Mouse (Mus musculus): Measurements from ENCODE around the gene Nrp2.
A peak's percentile ranks its signal among the peaks of the same experiment; 100 is the strongest.

Nrp2 gene

GRCm38 (mm10) chr1:62703158-62704116 lies at the start of gene Nrp2:
Gene Nrp2, plus strand, starts transcription at chr1:62703285.
- peak; percentile 84 for DNase-seq

DNA sequence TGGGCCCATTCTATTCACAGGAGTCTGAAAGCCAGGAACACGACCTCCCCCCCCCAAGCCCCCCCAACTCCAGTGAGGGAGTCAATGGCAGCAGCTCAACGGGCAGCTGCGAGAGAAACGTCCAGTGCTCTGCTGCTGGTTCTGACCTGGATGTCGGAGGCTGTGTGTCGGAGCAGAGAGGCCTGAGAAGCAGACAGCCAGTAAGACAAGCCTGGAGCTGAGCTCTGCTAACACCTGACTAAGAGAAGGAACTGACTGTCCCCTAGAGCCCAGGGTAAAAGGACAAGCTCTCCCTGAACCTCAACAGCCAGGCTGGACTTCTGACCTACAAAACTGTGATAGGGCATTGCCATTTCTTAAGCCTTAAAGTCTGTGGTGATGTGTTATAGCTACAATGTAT lies 48.6 kb upstream of the Nrp2 start:
- DNase-seq: no peak

DNA sequence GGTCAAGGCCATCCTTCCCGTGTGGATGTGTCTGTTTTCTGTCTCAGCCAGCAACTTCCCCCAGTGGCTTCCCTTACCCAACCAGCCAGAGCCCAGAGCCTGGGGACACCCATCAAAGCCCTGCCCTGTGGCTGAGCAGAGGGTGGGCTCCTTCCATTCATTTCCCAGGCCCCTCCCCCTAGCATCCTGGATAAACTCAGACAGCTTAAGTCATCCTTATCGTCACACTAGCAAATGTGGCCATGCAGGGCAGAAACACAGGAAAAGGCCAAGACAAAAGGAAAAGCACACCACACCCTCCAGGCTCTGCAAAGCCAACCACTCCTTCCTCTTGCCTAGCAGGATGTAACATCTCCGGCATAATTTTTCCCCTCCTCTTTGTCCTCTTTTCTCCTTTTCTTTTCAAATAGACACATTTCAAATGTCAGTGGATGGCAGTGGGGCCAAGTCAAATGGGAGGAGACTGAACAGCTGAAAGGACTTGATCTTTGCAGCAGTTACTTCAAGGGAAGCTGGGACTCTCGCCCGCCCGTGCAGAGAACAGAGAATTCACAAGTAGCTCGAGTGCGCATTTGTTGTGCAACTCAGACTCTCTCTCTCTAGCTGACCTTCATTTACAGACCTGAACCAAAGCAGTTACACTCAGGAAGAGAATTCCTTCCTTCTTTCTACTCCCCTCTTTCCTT lies 38.0 kb upstream of the Nrp2 start:
- peak; percentile 29 for DNase-seq

DNA sequence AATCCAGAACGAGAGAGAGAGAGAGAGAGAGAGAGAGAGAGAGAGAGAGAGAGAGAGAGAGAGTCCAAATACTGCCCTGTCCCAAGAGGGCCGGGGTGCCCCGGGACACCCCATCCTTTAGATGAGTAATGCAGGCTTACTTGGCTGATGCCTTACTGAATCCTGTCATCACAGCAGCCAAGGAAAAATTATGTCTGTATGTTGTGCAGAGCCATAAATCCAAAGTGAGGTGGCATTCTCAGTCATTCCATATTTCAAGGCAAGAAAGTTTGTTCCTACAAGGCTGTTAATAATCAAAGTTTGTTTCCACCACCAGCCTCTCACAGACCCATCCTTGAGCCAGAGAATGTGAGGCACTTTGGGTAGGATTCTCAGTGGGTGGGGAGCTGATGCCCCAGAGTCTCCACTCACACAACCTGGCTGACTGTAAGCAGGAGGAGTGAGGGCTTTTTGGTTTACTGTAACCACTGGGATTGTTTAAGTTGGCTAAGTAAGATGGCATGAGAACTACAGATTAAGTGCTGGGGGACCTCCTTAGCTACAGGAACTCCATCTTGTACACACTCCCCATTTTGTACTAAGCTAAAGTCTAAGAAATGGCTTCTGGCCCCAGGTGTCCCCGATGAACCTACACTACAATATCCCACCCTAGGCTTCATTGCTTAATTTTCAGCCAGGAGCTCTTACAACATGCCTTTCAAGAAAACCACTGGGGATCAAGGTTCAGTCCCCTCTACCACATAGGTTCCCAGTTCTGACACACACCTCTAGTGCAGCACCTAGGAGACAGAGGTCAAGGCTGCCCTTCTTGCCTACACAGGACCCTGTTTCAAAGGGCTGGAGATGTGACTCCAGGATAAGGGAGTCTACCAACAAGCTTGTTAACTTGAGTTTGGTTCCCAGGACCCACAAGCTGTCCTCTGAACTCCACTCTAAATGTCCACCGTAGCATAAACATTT lies 37.0 kb upstream of the Nrp2 start:
- DNase-seq: no peak

DNA sequence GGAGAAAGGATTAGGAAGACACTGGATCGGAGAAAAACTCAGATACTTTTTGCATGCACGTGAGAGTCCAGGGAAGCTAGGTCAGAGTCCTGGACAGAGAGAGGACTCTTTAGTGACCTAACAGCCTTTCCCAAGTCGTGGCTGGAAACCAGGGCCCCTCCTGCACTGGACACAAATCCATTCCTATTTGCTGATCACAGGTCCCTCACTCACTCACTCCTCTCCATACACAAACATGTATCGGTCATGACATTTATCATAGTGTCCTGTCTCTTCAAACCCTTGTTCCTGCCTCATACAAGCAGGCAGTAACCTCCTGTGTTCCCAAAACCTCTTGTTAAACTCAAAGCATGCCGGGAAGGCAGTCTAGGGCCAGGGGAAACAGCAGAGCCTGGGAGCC lies 36.3 kb upstream of the Nrp2 start:
- DNase-seq: no peak

- no peak for DNase-seq
Observed at GRCm38 (mm10) chr1:62678611-62679344, 24.3 kb upstream of the Nrp2 start.

DNA sequence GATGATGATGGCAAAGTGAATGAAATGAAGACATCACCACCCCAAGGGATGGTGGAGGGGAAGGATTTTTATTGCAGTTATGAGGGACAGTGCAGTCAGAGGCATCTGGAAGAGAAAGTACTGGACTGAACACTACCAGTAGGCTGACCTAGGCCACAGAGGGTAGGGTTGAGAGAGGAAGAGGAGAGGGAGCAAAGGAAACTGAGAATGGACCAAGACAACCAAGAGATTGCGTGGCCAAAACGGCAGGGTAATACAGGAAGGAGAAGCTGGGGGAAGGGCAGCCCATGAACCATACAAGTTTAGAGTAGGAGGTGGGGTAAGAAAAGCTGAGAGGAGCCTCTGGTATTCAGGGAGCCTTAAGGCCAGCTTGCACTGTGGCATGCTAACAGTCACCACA lies 23.6 kb upstream of the Nrp2 start:
- no peak for DNase-seq

DNA sequence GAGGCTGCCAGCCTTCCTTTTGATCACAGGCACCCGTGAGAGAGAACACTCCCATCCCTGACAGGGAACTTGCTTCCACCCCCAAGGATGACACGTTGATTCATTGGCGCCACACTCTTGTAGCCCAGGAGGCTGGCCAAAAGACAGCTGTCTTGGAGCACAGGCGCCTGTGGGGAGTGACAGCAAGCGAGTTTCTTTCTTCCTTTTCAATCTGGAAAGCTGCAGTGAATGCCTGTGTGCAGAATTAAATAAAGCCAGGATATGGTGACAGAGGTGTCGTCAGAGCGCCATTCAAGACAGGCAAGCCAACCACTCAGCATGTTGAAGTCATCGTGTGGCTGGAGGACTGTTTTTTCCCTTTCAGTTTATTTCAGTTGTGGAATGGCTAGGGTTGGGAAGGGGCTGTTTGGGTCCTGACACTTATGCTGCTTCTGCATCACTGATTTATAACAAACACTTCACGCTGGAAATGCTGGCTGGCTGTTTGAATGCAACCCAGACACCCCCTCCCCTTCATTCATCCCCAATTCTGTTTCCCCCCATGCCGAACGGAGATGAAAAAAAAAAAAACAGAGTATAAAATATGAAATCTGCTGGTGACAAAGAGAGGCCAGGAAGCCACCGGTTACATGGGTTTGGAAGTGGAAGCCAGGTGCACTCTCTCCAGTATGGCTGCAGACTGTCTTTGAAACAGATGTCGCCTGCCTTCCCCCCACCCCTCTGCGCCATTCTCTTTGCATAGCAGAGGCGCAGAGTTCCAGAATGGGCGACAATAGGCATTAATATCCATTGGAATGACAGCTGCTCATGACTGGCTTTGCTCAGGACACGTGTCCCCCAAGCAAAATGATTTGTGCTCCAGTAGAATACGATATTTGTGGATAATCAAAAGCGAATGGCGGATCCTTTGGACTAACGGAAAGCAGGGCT lies 20.4 kb upstream of the Nrp2 start:
- no peak for DNase-seq

- DNase-seq: no peak
Observed at GRCm38 (mm10) chr1:62683498-62683897, 19.6 kb upstream of the Nrp2 start.

- DNase-seq: no peak
Observed at GRCm38 (mm10) chr1:62687511-62687910, 15.6 kb upstream of the Nrp2 start.

DNA sequence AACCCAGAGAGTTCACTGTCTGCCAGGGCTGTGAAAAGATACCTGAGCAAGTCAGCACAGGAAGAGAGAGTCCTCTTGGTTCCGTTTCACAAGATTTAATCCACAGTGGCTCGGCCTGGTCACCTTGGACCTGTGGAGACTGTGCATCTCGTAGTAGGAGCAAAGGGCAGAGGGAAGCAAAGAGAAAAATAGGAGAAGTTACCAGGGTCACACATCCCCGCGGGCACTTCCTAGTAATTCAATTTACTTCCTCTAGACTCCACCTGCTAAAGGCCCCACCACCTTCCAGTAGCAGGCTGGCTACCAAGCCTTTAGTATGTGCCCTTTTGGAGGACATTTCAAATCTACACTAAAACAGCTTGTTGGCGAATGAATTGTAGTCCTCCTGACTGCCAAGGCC lies 11.9 kb upstream of the Nrp2 start:
- no peak for DNase-seq

DNA sequence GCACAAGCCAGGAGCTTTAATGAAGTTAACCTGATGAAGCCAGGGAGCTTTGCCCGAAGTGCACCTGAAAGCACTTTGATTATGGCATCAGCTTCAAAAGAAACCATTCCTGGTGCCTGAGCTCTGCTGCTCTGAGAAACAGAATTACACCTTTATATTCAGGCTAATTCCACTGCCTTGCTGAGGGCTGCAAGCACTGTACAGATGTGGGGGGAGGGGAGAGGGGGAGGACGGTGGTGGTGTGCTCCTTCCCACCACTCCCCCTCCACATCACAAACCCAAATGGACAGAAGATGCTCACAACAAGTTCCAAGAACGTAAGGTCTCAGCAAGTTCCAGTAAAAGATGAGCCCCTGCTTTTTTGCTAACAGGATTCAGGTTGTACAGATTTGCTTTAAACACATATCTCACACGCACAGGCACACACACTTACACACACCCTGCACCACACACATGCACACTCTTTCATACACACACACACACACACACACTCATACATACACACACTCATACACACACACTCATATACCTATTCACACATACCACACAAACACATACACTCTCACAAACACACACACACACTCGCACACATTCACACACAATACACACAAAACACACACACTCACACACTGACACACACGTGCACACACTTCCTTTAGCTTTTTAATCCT lies 6.6 kb upstream of the Nrp2 start:
- no peak for DNase-seq

DNA sequence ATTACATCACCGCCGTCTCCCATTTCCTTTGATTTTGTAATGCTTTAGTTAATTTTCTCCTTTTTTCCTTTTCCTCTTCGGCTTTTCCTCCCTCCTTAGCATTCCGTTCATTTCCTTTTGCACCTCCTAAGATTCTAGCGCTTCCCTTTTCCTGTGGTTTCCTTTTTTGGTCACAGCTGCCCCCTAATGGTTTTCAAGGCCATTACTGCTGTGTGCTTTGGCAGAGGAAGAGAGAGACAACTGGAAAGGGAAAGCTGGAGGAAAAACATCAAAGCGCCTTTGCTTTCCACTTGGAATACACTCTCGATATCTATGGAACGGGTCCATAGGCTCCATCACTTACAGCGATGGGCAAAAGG lies 6.1 kb upstream of the Nrp2 start:
- peak; percentile 39 for DNase-seq

GRCm38 (mm10) chr1:62697353-62697752 lies 5.7 kb upstream of the Nrp2 start:
- DNase-seq: no peak

GRCm38 (mm10) chr1:62699801-62700200 lies 3.3 kb upstream of the Nrp2 start:
- DNase-seq: no peak

- peak; percentile 78 for DNase-seq
Observed at GRCm38 (mm10) chr1:62701065-62701921, 1.8 kb upstream of the Nrp2 start.

GRCm38 (mm10) chr1:62702743-62703142 lies 342 bp upstream of the Nrp2 start:
- DNase-seq: no peak

GRCm38 (mm10) chr1:62704117-62704888 lies 1.2 kb downstream of the Nrp2 start:
- DNase-seq: no peak

Measured in kidney, adult 18-20 months (tissue).